Mouse (Mus musculus) heart, embryonic 15.5 days (tissue): ENCODE data around the gene Top3b. TPM values are rescaled to one million over a fixed set of nuclear protein-coding genes. Genes with fewer than 3 reads are reported as not detected.
"Not testable (repeated sequence)": the region's sequence is repeated elsewhere in the genome, so short reads cannot be mapped to it uniquely, and the experiment has no call there.

Source experiments
- ATAC-seq: fragments of 200-750 bp; cut with Nextera tagmentation; replicated peaks from 2 replicates; pipeline ENCODE4 v1.8.0; 2017; ENCODE audit warnings: low read depth, moderate TSS enrichment; ENCODE audit not compliant: insufficient number of reproducible peaks, insufficient read depth, low FRiP score
- H3K27ac ChIP-seq: fragments of 300-500 bp; sonication (generic); 2 replicates; pipeline ENCODE4 v1.5.1; 2015; ENCODE audit warnings: mild to moderate bottlenecking, inconsistent platforms
- H3K27me3 ChIP-seq: fragments of 300-500 bp; sonication (generic); 2 replicates; pipeline ENCODE4 v1.6.1; 2015; ENCODE audit warnings: inconsistent platforms
- H3K36me3 ChIP-seq: fragments of 300-500 bp; sonication (generic); 2 replicates; pipeline ENCODE4 v1.6.1; 2015; ENCODE audit warnings: mild to moderate bottlenecking, inconsistent platforms
- H3K4me1 ChIP-seq: fragments of 300-500 bp; sonication (generic); replicated peaks from 2 replicates; pipeline ENCODE4 v1.6.1; 2015; ENCODE audit warnings: inconsistent platforms
- H3K4me2 ChIP-seq: fragments of 300-500 bp; sonication (generic); 2 replicates; pipeline ENCODE4 v1.6.1; 2015; ENCODE audit warnings: inconsistent platforms, mild to moderate bottlenecking, moderate library complexity
- H3K4me3 ChIP-seq: fragments of 300-500 bp; sonication (generic); 2 replicates; pipeline ENCODE4 v1.5.1; 2015; ENCODE audit warnings: mild to moderate bottlenecking, inconsistent platforms
- H3K9ac ChIP-seq: fragments of 300-500 bp; sonication (generic); 2 replicates; pipeline ENCODE4 v1.6.1; 2015; ENCODE audit warnings: mild to moderate bottlenecking, inconsistent platforms
- H3K9me3 ChIP-seq: fragments of 300-500 bp; sonication (generic); replicated peaks from 2 replicates; pipeline ENCODE4 v1.6.1; 2016; ENCODE audit warnings: inconsistent platforms
- WGBS: fragments of 180-500 bp; shearing (Covaris S2); methylation state at CpG from one replicate; pipeline ENCODE4 v1.1.7; 2015; ENCODE audit warnings: mixed read lengths; 5-methylcytosine and 5-hydroxymethylcytosine counted together
- polyA plus RNA-seq: library from polyadenylated mRNA; unstranded; fragments of >200 nt; fragmentation: Nextera tagmentation; extraction: Ambion mirVana; gene quantifications from 2 replicates; pipeline ENCODE4 v1.2.1, GENCODE M21; 2015

Top3b gene
- polyA plus RNA-seq = 37.8 and 51.7 TPM in 2 replicates

- Histone ChIP-seq H3K27ac (peak within 1 kb of the TSS; percentile 94), H3K9me3 (no peaks in the 10 kb centered on the region), H3K27me3 (no peaks in the 10 kb centered on the region), H3K4me1 (peaks cover 18% of the 10 kb centered on the region), H3K36me3 (peaks cover 6% of the 10 kb centered on the region), H3K9ac (peak within 1 kb of the TSS; percentile 86), H3K4me2 (peak within 1 kb of the TSS; percentile 59), H3K4me3 (peak within 1 kb of the TSS; percentile 75)
- under 1% methylated on average over 49 of the region's 49 CpGs for WGBS
- peak; percentile 94 for ATAC-seq
These were observed at the start of gene Top3b, which contains the start of gene Vpreb1 for GRCm38 (mm10) chr16:16870617-16871331. Gene Top3b, plus strand, starts transcription at chr16:16870736. Gene Vpreb1, minus strand, starts transcription at chr16:16870843.

GRCm38 (mm10) chr16:16825476-16825875 is 45.1 kb upstream of the Top3b start:
- H3K4me1 ChIP-seq = peaks cover 8% of the 10 kb centered on the region; the same call in 1 of the 2 replicates
- H3K27me3 ChIP-seq = no peaks in the 10 kb centered on the region
- no peaks in the 10 kb centered on the region for H3K9me3 ChIP-seq
- H3K4me2 ChIP-seq = no peak overlapping the region
- ATAC-seq = no peak
- H3K4me3 ChIP-seq = no peak overlapping the region
- H3K36me3 ChIP-seq = no peaks in the 10 kb centered on the region
- H3K27ac ChIP-seq = no peak overlapping the region
- 46% methylated on average over 5 of the region's 5 CpGs for WGBS
- no peak overlapping the region for H3K9ac ChIP-seq

- H3K9ac ChIP-seq = no peak overlapping the region
- no peaks in the 10 kb centered on the region for H3K9me3 ChIP-seq
- ATAC-seq = no peak
- no peaks in the 10 kb centered on the region for H3K27me3 ChIP-seq
- no peak overlapping the region for H3K4me2 ChIP-seq
- H3K4me3 ChIP-seq = no peak overlapping the region
- 81% methylated on average over 2 of the region's 2 CpGs for WGBS
- H3K36me3 ChIP-seq = no peaks in the 10 kb centered on the region
- no peak overlapping the region for H3K27ac ChIP-seq
- peaks cover 8% of the 10 kb centered on the region; the same call in 1 of the 2 replicates for H3K4me1 ChIP-seq
These were observed 44.3 kb upstream of the Top3b start for GRCm38 (mm10) chr16:16826223-16826622.

- no peaks in the 10 kb centered on the region for H3K36me3 ChIP-seq
- H3K9ac ChIP-seq = 0 out of 2 replicates have a peak within 1 kb of the TSS, but pooled peaks have one; percentile 1
- peak within 1 kb of the TSS; percentile 51 for H3K4me3 ChIP-seq
- peak within 1 kb of the TSS; percentile 92 for H3K4me2 ChIP-seq
- peak; percentile 64; the same call in 1 of the 2 replicates for ATAC-seq
- H3K27me3 ChIP-seq = no peaks in the 10 kb centered on the region
- H3K27ac ChIP-seq = no peak within 1 kb of the TSS
- H3K4me1 ChIP-seq = peaks cover 8% of the 10 kb centered on the region; the same call in 1 of the 2 replicates
- no peaks in the 10 kb centered on the region for H3K9me3 ChIP-seq
- 7% methylated on average over 33 of the region's 33 CpGs for WGBS
These were observed 41.5 kb upstream of the Top3b start, which contains the start of gene Spag6l for GRCm38 (mm10) chr16:16828757-16829615. Gene Spag6l, minus strand, starts transcription at chr16:16829456.

- no peak overlapping the region for H3K4me3 ChIP-seq
- peaks cover 8% of the 10 kb centered on the region; the same call in 1 of the 2 replicates for H3K4me1 ChIP-seq
- H3K36me3 ChIP-seq = no peaks in the 10 kb centered on the region
- 82% methylated on average over 3 of the region's 3 CpGs for WGBS
- H3K4me2 ChIP-seq = peak overlapping the region; percentile 92
- no peak for ATAC-seq
- no peaks in the 10 kb centered on the region for H3K27me3 ChIP-seq
- no peak overlapping the region for H3K27ac ChIP-seq
- no peak overlapping the region for H3K9ac ChIP-seq
- no peaks in the 10 kb centered on the region for H3K9me3 ChIP-seq
These were observed 40.9 kb upstream of the Top3b start for GRCm38 (mm10) chr16:16829671-16830070.

GRCm38 (mm10) chr16:16849196-16849595 is 21.3 kb upstream of the Top3b start:
- no peaks in the 10 kb centered on the region for H3K27me3 ChIP-seq
- H3K4me3 ChIP-seq = no peak overlapping the region
- no peak overlapping the region for H3K4me2 ChIP-seq
- no peaks in the 10 kb centered on the region for H3K4me1 ChIP-seq
- H3K9ac ChIP-seq = no peak overlapping the region
- H3K9me3 ChIP-seq = no peaks in the 10 kb centered on the region
- ATAC-seq = no peak
- H3K36me3 ChIP-seq = no peaks in the 10 kb centered on the region
- H3K27ac ChIP-seq = no peak overlapping the region

GRCm38 (mm10) chr16:16852411-16852810 is 18.1 kb upstream of the Top3b start:
- Histone ChIP-seq H3K9me3 (no peaks in the 10 kb centered on the region), H3K27me3 (no peaks in the 10 kb centered on the region), H3K4me3 (no peak overlapping the region), H3K4me2 (no peak overlapping the region), H3K36me3 (no peaks in the 10 kb centered on the region), H3K27ac (no peak overlapping the region), H3K9ac (no peak overlapping the region), H3K4me1 (no peaks in the 10 kb centered on the region)
- WGBS = 79% methylated on average over 3 of the region's 3 CpGs
- no peak for ATAC-seq

- no peak overlapping the region for H3K9ac ChIP-seq
- no peak overlapping the region for H3K27ac ChIP-seq
- H3K4me3 ChIP-seq = no peak overlapping the region
- no peaks in the 10 kb centered on the region for H3K36me3 ChIP-seq
- no peak overlapping the region for H3K4me2 ChIP-seq
- 26% methylated on average over 6 of the region's 6 CpGs for WGBS
- H3K4me1 ChIP-seq = no peaks in the 10 kb centered on the region
- H3K9me3 ChIP-seq = no peaks in the 10 kb centered on the region
- H3K27me3 ChIP-seq = no peaks in the 10 kb centered on the region
- no peak for ATAC-seq
These were observed 15.7 kb upstream of the Top3b start for GRCm38 (mm10) chr16:16854836-16855235.

- H3K4me1 ChIP-seq = no peaks in the 10 kb centered on the region
- H3K9me3 ChIP-seq = no peaks in the 10 kb centered on the region
- no peaks in the 10 kb centered on the region for H3K36me3 ChIP-seq
- no peak for ATAC-seq
- H3K4me3 ChIP-seq = no peak overlapping the region
- no peak overlapping the region for H3K4me2 ChIP-seq
- H3K9ac ChIP-seq = no peak overlapping the region
- 93% methylated on average over 1 of the region's 1 CpGs for WGBS
- H3K27me3 ChIP-seq = no peaks in the 10 kb centered on the region
- H3K27ac ChIP-seq = no peak overlapping the region
These were observed 15.0 kb upstream of the Top3b start for GRCm38 (mm10) chr16:16855541-16855940.

GRCm38 (mm10) chr16:16856054-16856453 is 14.5 kb upstream of the Top3b start:
- H3K4me3 ChIP-seq, H3K27me3 ChIP-seq, H3K27ac ChIP-seq, H3K36me3 ChIP-seq, H3K4me2 ChIP-seq, H3K9ac ChIP-seq, H3K9me3 ChIP-seq, H3K4me1 ChIP-seq, ATAC-seq: not testable (repeated sequence)
- 81% methylated on average over 9 of the region's 9 CpGs for WGBS

- Histone ChIP-seq H3K9ac (no peak overlapping the region), H3K4me2 (no peak overlapping the region), H3K27me3 (no peaks in the 10 kb centered on the region), H3K36me3 (no peaks in the 10 kb centered on the region), H3K27ac (no peak overlapping the region), H3K4me3 (no peak overlapping the region), H3K4me1 (no peaks in the 10 kb centered on the region), H3K9me3 (no peaks in the 10 kb centered on the region)
- WGBS = 66% methylated on average over 13 of the region's 13 CpGs
- no peak for ATAC-seq
These were observed 13.6 kb upstream of the Top3b start for GRCm38 (mm10) chr16:16856731-16857476.
